Mouse (Mus musculus): ENCODE data around the gene Sorcs1.

The Sorcs1 gene

DNA sequence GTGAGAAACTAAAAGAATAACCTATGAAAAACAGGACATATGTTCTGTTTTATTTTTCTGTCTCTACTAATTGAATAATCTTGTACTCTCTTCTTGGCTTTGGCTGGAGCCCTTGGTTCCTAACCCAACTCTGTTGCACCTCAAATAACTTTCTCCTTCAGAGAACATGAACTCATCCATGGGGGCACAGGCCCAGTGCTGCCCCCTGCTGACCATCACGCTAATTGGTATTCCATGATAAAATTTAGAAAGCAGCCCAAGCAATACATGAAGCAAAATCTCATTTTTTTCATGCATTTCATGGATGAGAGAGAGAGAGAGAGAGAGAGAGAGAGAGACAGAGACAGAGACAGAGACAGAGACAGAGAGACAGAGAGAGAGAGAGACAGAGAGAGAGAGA lies 255.5 kb downstream of the Sorcs1 start:
- DNase-seq (ENCODE audit: low read depth, low spot score) = no peak

DNA sequence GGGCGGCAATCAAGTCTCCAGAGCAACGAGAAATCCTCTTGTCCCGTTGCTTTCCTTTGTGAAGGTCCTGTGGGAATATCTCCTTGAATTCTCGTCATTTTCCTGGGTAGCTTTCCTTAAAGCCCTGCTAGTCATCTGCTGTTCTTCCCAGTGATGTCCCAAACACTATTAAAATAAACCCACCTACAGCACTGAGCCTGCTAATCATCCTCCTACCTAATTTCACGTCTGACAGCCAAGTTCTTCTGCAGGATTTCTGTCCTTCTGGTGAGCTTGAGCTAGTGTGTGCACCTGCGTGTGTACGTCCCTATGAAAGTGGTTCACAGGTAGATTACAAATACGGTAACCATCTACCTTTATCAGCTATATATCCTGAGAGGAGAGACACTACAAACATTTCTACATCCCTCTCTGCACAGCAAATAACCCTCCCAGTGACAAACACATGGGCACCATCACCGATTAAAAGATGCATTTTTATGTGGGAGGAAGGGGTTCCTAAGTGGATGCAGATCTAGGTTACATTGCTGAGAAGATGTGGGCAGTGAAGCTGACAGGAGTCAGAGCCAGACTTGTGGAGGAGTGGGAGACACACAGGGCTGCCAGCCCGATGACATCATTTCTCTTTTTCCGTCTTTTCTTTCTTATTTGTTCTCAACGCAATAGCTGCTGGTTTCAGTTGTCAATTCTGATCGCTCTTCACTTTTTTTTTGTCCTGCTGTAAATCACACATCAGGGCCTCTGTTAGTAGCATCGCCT lies 259.3 kb downstream of the Sorcs1 start:
- no peak for DNase-seq (ENCODE audit: low read depth, low spot score)

- DNase-seq (ENCODE audit: low read depth, low spot score) = no peak
Observed at GRCm38 (mm10) chr19:50410561-50410960, 267.9 kb downstream of the Sorcs1 start.

GRCm38 (mm10) chr19:50398341-50398740 lies 280.1 kb downstream of the Sorcs1 start:
- no peak for DNase-seq (ENCODE audit: low read depth, low spot score)

GRCm38 (mm10) chr19:50395731-50396130 lies 282.7 kb downstream of the Sorcs1 start:
- DNase-seq (ENCODE audit: low read depth, low spot score) = no peak

GRCm38 (mm10) chr19:50394101-50394500 lies 284.3 kb downstream of the Sorcs1 start:
- DNase-seq (ENCODE audit: low read depth, low spot score) = no peak

DNA sequence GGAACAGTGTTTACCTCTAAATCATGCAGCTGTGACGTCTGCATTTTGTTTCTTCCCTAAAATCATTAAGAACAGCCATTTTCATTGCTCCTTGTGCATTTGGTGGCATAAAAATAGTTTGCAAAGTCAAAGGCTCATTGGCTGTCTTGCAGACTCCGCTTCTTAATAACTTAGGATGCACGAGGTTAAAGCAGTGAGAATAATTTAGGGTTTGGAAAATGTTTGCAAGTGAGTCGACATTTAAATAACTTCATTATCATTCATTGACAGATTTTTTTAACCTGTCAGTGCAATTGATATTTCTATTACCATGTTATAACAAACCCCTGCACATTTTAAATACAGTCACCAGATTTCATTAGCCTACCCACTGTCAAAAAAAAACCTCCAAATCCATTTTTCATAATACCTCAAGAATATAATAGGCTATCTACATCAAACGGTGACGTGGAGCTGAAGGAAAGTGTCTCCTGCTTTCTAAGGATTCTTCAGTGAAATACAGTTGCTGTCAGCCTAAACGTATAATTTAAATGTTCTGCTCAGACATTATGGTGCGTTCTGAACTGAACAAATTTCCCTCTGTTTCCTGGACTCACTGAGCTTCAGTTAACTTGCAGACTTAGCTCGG lies 288.4 kb downstream of the Sorcs1 start:
- DNase-seq (ENCODE audit: low read depth, low spot score) = no peak

DNA sequence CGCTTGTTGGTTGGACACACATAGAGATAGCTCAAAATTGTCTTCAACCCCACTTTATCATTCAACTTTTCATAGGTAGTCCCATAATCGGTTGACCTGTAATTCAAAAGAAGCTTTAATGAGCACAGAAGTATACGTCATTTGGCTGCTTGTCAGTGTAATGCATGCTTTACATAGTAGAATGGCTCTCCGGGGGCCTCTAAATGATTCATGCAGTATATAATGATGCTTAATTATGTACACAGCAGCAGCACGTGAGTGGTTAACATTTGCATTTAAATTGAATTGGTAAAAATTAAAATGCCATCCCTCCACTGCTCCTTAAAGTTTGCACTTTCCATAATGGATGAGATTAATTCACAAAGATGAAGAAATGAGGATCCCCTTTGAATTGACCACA lies 299.5 kb downstream of the Sorcs1 start:
- DNase-seq (ENCODE audit: low read depth, low spot score) = no peak

DNA sequence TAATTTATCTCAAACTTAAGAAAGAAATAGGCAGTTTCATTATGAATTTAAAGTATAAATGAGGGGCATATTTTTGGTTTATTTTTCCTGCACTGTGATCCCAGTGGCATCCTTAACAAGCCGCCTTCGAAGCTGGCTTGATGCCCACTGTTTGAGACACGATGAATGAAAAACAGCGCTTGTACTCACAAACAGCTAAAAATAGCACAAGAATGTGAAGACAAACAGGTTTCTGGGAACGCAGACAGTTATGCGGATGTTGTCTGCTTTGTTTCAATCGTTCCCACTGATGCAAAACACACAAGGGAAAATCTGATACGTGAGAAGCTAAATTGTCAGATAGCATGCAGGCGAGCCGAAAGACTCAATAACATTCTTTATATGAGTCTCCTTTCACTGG lies 303.7 kb downstream of the Sorcs1 start:
- no peak for DNase-seq (ENCODE audit: low read depth, low spot score)

DNA sequence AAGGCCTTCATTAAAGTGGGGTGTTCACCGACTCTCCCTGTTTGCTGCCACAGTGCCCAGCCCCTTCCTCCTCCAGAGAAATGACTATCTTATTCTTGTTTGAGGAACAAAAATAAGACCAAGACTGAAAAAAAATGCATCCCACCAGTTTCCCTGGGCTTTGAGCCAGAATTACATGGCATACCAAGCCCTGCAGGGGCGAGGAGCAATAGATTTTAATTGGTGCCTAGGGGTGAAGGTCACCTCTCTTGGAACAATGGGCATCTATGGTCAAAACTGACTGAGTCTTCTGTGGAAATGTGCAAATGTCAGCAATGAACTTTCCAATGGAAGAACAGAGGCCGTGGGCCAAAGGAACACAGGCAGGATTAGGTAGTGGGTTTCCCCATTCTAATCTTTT lies 312.0 kb downstream of the Sorcs1 start:
- no peak for DNase-seq (ENCODE audit: low read depth, low spot score)

- no peak for DNase-seq (ENCODE audit: low read depth, low spot score)
Observed at GRCm38 (mm10) chr19:50362655-50363500, 315.6 kb downstream of the Sorcs1 start.

- DNase-seq (ENCODE audit: low read depth, low spot score) = no peak
Observed at GRCm38 (mm10) chr19:50358561-50358960, 319.9 kb downstream of the Sorcs1 start.

GRCm38 (mm10) chr19:50339211-50339610 lies 339.2 kb downstream of the Sorcs1 start:
- DNase-seq (ENCODE audit: low read depth, low spot score) = no peak

DNA sequence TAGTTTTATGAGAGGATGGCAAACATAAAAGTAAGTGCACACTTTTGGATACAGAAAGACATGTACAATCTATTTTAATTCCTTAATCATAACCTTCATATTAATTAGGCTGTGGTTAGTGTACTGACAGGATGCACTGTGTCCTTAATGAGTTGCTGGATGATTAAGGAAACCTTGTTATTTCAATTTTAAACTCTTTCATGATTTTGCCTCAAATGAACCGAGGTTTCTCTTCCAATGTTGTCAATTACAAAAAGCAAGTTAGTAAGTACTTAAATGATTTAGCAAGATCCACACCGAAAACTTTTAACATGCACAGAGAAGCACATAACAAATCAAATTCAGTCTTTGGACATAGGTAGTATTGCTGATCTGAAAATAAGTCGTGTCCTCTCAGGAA lies 341.7 kb downstream of the Sorcs1 start:
- no peak for DNase-seq (ENCODE audit: low read depth, low spot score)

DNA sequence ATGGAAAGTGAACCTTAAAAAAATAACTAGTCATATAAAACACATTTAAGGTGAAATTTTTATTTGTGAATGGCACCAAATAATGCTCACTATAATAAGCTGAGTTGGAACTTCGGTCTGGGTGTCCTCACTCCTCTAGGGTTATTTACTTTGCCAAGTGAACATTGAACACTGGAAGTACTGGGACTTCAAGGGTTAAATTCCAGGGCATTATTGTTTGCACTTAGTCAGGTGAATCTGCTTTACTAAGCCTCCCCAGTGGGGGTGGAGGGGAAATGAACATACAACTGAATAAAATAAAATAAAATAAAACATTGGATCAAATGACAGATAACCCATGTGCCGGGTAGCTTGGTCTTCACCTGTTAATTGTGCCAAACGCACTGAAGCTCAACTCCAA lies 347.3 kb downstream of the Sorcs1 start:
- DNase-seq (ENCODE audit: low read depth, low spot score) = no peak

GRCm38 (mm10) chr19:50327804-50328203 lies 350.6 kb downstream of the Sorcs1 start:
- DNase-seq (ENCODE audit: low read depth, low spot score) = no peak

DNA sequence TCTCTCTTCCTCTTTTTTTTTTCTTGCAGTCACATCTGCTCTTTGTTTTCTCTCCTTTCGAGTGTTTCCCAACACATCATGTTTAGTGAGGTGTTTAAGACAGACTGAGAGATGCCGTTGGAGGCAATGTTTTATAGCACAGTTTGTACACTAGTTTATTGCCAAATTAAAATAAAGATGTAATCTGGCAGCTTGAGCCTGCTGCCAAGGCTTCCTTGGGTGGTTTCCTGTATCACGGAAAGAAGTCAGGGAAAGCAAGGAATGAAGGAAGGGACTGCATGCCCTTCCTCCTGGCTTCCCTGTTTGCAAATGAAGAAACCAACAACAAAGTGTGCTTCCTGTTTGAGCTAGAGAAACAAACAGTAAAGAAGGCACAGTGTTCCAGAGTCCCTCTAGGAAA lies 352.3 kb downstream of the Sorcs1 start:
- DNase-seq (ENCODE audit: low read depth, low spot score) = no peak

DNA sequence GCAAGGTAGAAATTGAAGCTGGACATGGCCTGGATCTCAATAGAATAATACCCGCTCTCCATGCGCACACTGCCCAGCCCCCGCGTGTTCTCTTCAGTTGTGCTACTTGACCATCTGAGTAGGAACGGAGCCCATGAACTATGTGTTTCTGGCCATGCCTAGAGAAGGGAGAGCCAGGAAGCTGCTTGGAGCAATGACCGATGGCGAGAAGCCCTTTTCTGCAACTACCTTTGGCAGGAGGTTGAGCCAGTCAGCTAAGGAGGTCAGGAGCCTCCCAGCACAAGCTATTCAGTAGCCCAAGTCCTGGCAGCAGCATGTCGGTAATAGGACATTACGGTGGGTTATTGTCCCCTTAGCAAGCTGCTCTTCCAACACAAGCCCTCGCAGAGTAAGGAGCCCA lies 352.8 kb downstream of the Sorcs1 start:
- DNase-seq (ENCODE audit: low read depth, low spot score) = no peak

DNA sequence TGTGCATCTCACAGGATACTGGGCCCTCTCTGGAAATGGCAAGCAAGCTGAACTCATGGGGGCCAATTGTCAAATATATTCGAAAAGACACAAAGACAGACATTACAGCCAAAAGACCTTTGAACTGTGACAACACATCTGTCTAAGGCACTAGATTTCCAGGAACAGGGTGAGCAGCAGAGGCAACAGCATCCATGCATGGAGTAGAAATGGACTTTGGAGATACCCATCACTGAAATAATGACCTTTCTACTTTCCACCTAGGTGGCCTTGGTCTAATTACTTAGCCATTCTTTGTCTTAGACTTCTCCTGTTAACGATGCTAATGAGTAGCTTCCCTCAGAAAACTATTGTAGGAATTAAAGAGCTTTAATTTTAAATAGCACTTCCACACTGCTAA lies 371.4 kb downstream of the Sorcs1 start:
- DNase-seq (ENCODE audit: low read depth, low spot score) = no peak

GRCm38 (mm10) chr19:50294205-50294604 lies 384.2 kb downstream of the Sorcs1 start:
- DNase-seq (ENCODE audit: low read depth, low spot score) = no peak

DNA sequence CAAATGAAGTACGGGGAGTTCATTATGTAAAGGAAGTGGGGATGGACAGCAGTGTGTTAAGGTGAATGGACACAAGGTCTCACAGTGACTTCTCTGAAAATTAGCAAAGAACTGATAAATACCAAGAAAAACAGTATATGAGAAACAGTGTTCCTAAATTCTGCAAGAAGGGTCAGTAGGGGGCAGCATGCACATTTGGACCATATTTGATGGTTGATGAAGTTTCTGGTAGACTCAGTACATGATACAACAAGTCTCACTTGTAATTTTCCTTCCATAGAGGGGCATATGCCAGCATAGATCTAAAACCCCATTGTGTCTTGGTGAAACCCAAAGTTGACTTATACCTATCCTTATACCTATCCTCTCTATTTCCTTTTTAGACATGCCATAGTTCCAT lies 414.0 kb downstream of the Sorcs1 start:
- DNase-seq (ENCODE audit: low read depth, low spot score) = no peak

DNA sequence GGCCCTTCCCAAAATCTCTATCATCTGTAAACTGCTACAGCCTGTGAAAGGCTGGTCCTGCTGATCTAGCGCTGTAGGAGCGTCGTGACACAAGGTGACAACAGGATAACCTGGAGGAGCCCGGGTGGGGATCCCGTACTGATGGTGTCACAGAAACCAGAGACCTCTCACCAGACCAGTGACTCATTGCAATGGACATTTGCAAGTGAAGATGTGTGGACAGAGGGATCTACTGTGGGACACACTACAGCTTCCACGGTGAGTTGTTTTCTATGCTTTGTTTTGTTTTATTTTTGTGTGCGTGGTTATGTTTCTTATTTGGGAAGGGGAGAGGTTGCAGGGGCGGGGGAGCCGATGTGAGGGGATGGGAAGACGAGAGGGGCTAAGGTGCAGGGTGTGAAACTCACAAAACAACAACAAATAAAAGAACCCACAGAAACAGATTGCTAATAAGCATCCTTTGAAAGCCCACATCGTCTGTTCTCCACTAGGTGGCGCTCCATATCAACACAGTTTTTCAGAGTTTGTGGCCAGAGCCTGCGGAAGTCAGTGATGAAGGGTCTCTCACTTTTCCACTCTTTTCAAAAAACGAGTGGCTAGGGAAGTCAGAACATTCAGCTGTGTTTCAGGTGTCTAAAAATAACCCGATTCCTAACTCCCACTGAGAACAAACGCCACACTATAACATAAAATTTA lies 419.6 kb downstream of the Sorcs1 start:
- no peak for DNase-seq (ENCODE audit: low read depth, low spot score)
